Mouse (Mus musculus) lung, postnatal 0 days (tissue): Measurements from ENCODE around the gene Tmprss7. TPM values are rescaled to one million over a fixed set of nuclear protein-coding genes. Genes with fewer than 3 reads are reported as not detected.
A peak's percentile ranks its signal among the peaks of the same experiment; 100 is the strongest.

Experiments used
- ATAC-seq: fragments of 200-750 bp; cut with Nextera tagmentation; 2 replicates; pipeline ENCODE4 v1.8.0; 2017; ENCODE audit warnings: moderate library complexity
- DNase-seq: peaks from one replicate; pipeline ENCODE4 v3.0.0-alpha.2; 2016; ENCODE audit warnings: low spot score
- H3K27ac ChIP-seq: fragments of 300-500 bp; sonication (generic); 2 replicates; pipeline ENCODE4 v1.5.1; 2014; ENCODE audit warnings: antibody characterized with exemption, mild to moderate bottlenecking, low read length, mixed read lengths
- H3K27me3 ChIP-seq: fragments of 300-500 bp; sonication (generic); replicated peaks from 2 replicates; pipeline ENCODE4 v1.6.1; 2014; ENCODE audit warnings: low read length, mixed read lengths; ENCODE audit not compliant: insufficient read depth
- H3K36me3 ChIP-seq: fragments of 300-500 bp; sonication (generic); 2 replicates; pipeline ENCODE4 v1.6.1; 2014; ENCODE audit warnings: low read length, mixed read lengths; ENCODE audit not compliant: insufficient read depth
- H3K4me1 ChIP-seq: fragments of 300-500 bp; sonication (generic); 2 replicates; pipeline ENCODE4 v1.6.1; 2014; ENCODE audit warnings: antibody characterized with exemption, low read depth, low read length, mixed read lengths; ENCODE audit not compliant: insufficient read depth
- H3K4me2 ChIP-seq: fragments of 300-500 bp; sonication (generic); replicated peaks from 2 replicates; pipeline ENCODE4 v1.6.1; 2014; ENCODE audit warnings: low read depth, mild to moderate bottlenecking, low read length, moderate library complexity, mixed read lengths
- H3K4me3 ChIP-seq: fragments of 300-500 bp; sonication (generic); 2 replicates; pipeline ENCODE4 v1.5.1; 2014; ENCODE audit warnings: low read depth, low read length
- H3K9ac ChIP-seq: fragments of 300-500 bp; sonication (generic); replicated peaks from 2 replicates; pipeline ENCODE4 v1.6.1; 2014; ENCODE audit warnings: low read depth, mild to moderate bottlenecking
- H3K9me3 ChIP-seq: fragments of 300-500 bp; sonication (generic); 2 replicates; pipeline ENCODE4 v1.6.1; 2016; ENCODE audit warnings: low read length, mixed read lengths
- CTCF ChIP-seq: IDR thresholded peaks from 2 replicates; pipeline ENCODE4 v1.5.1; 2016; ENCODE audit warnings: antibody characterized with exemption, mild to moderate bottlenecking
- EP300 ChIP-seq: IDR thresholded peaks from 2 replicates; pipeline ENCODE4 v1.6.1; 2016; ENCODE audit warnings: antibody characterized with exemption, mild to moderate bottlenecking, control low read depth
- WGBS: fragments of 180-500 bp; shearing (Covaris S2); extraction: QIAGEN DNeasy Blood & Tissue Kit; methylation state at CpG from one replicate; pipeline ENCODE4 v1.1.7; 2014; 5-methylcytosine and 5-hydroxymethylcytosine counted together
- polyA plus RNA-seq: library from polyadenylated mRNA; unstranded; fragments of >200 nt; fragmentation: Nextera tagmentation; extraction: Ambion mirVana; gene quantifications from 2 replicates; pipeline ENCODE4 v1.2.1, GENCODE M21; 2015

Tmprss7 gene
- polyA plus RNA-seq, 1 experiment from 2014 or later, result 0.10 TPM

GRCm38 (mm10) chr16:45690178-45690577, 3.3 kb downstream of the Tmprss7 start:
- Histone ChIP-seq H3K4me3 (no peak overlapping the region), H3K4me1 (no peaks in the 10 kb centered on the region), H3K4me2 (no peak overlapping the region), H3K9ac (no peak overlapping the region), H3K27ac (no peak overlapping the region), H3K36me3 (no peaks in the 10 kb centered on the region), H3K9me3 (no peaks in the 10 kb centered on the region), H3K27me3 (no peaks in the 10 kb centered on the region)
- ATAC-seq, result no peak
- 18% methylated on average over 4 of the region's 4 CpGs for WGBS
- TF ChIP-seq CTCF (no peak), EP300 (no peak)
- DNase-seq, result peak; percentile 19

- H3K27me3 ChIP-seq, result no peaks in the 10 kb centered on the region
- 87% methylated on average over 3 of the region's 3 CpGs for whole genome bisulfite sequencing
- no peaks in the 10 kb centered on the region for H3K36me3 ChIP-seq
- DNase-seq, result no peak
- no peaks in the 10 kb centered on the region for H3K9me3 ChIP-seq
- no peak overlapping the region for H3K27ac ChIP-seq
- H3K9ac ChIP-seq, result no peak overlapping the region
- no peaks in the 10 kb centered on the region for H3K4me1 ChIP-seq
- no peak overlapping the region for H3K4me3 ChIP-seq
- no peak for TF ChIP-seq EP300
- no peak for TF ChIP-seq CTCF
- H3K4me2 ChIP-seq, result no peak overlapping the region
- no peak for ATAC-seq
Measured at GRCm38 (mm10) chr16:45686833-45687232, 6.6 kb downstream of the Tmprss7 start.

DNA sequence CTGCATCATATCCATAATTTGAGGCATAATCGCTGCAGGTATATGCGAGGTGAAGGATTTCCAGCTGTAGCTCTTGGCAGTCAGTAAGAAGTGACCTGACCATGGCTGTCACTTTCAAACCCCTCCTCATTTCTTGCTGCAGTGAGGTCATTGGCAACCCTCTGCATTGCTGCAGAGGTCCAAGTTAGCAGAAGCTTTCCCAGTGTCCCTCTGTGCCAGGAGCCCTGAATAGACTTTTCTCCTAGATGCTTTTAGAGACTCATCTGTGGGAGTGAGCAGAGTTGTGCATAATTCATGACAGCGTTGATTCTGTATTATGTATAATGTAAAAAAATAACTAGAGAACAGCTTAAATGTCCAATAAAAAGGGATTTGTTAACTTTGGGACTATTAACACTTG, 8.2 kb downstream of the Tmprss7 start:
- no peak for ATAC-seq

GRCm38 (mm10) chr16:45684815-45685214, 8.6 kb downstream of the Tmprss7 start:
- DNase-seq, result peak; percentile 57
- ATAC-seq, result no peak
- TF ChIP-seq CTCF (peak; percentile 85), EP300 (no peak)
- Histone ChIP-seq H3K27ac (no peak overlapping the region), H3K36me3 (no peaks in the 10 kb centered on the region), H3K27me3 (no peaks in the 10 kb centered on the region), H3K4me1 (no peaks in the 10 kb centered on the region), H3K4me3 (no peak overlapping the region), H3K9me3 (no peaks in the 10 kb centered on the region), H3K4me2 (no peak overlapping the region), H3K9ac (no peak overlapping the region)
- WGBS, result 14% methylated on average over 8 of the region's 8 CpGs

More for the DNA sequence above, 8.2 kb downstream of the Tmprss7 start:
- WGBS, result 60% methylated on average over 3 of the region's 3 CpGs
- no peak overlapping the region for H3K4me2 ChIP-seq
- H3K9me3 ChIP-seq, result no peaks in the 10 kb centered on the region
- H3K4me1 ChIP-seq, result no peaks in the 10 kb centered on the region
- H3K4me3 ChIP-seq, result no peak overlapping the region
- no peak overlapping the region for H3K9ac ChIP-seq
- no peaks in the 10 kb centered on the region for H3K36me3 ChIP-seq
- DNase-seq, result no peak
- H3K27ac ChIP-seq, result no peak overlapping the region
- no peak for TF ChIP-seq EP300
- no peak for TF ChIP-seq CTCF
- H3K27me3 ChIP-seq, result no peaks in the 10 kb centered on the region

- Histone ChIP-seq H3K27me3 (no peaks in the 10 kb centered on the region), H3K4me2 (no peak overlapping the region), H3K9ac (no peak overlapping the region), H3K36me3 (no peaks in the 10 kb centered on the region), H3K27ac (no peak overlapping the region), H3K9me3 (no peaks in the 10 kb centered on the region), H3K4me1 (no peaks in the 10 kb centered on the region), H3K4me3 (no peak overlapping the region)
- TF ChIP-seq CTCF (peak; percentile 74), EP300 (no peak)
- WGBS, result 10% methylated on average over 1 of the region's 1 CpGs
- ATAC-seq (no peak), DNase-seq (peak; percentile 62)
Measured at GRCm38 (mm10) chr16:45676462-45676861, 17.0 kb downstream of the Tmprss7 start.

DNA sequence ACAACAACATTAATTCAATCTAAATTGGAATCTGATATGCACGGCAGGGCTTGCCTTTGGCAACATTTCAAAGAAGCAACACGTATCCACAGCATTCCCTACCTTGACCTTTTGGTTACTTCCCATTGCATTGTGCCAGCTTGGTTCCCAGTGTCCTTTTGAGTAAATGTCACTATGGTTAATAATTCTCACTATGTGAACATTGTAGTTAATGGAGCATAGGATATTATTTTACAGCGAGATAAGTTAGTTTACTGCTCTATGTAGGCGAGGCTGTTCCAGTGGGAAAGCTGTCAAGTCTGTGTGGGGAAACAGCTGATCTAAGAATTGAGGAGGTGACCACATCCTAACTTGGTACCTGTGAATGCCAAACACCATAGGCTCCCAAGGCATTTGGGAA, 23.5 kb downstream of the Tmprss7 start:
- H3K9me3 ChIP-seq, result no peaks in the 10 kb centered on the region
- no peak overlapping the region for H3K9ac ChIP-seq
- 53% methylated on average over 4 of the region's 4 CpGs for WGBS
- H3K4me1 ChIP-seq, result no peaks in the 10 kb centered on the region
- no peak overlapping the region for H3K4me2 ChIP-seq
- no peak overlapping the region for H3K27ac ChIP-seq
- H3K4me3 ChIP-seq, result no peak overlapping the region
- DNase-seq (no peak), ATAC-seq (no peak)
- TF ChIP-seq EP300 (no peak), CTCF (no peak)
- no peaks in the 10 kb centered on the region for H3K27me3 ChIP-seq
- H3K36me3 ChIP-seq, result no peaks in the 10 kb centered on the region

- Histone ChIP-seq H3K4me2 (no peak overlapping the region), H3K36me3 (no peaks in the 10 kb centered on the region), H3K4me3 (no peak overlapping the region), H3K4me1 (no peaks in the 10 kb centered on the region), H3K9ac (no peak overlapping the region), H3K27ac (no peak overlapping the region), H3K9me3 (no peaks in the 10 kb centered on the region), H3K27me3 (no peaks in the 10 kb centered on the region)
- WGBS, result 50% methylated on average over 3 of the region's 3 CpGs
- DNase-seq (no peak), ATAC-seq (no peak)
- TF ChIP-seq CTCF, result no peak
- TF ChIP-seq EP300, result no peak
Measured at GRCm38 (mm10) chr16:45668178-45668577, 25.3 kb downstream of the Tmprss7 start.
